Mouse (Mus musculus): ENCODE measurements around the gene Cldn11. TPM values are rescaled to one million over a fixed set of nuclear protein-coding genes. Genes with fewer than 3 reads are reported as not detected.

The Cldn11 gene
- polyA plus RNA-seq, 1 experiment from 2014 or later: 34.5 TPM

DNA sequence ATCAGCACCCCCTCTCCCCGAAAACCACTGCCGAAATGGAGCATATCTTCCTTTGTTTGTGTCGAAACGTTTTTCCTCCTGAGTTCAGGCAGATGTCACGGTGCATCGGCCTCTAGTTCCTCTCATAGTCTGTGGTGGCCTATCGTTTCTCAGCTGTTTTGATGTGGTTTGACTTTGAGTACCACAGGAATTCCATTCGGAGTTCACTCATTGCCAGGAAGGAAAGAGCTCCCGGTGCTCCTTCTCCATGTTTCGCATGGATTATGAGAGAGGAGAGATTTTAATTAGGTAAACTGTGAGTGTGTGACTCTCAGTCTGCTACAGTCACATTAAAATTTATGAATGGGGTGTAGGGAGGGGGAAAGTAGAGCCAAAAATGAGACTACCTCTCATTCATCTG lies 10.3 kb downstream of the Cldn11 start:
- Histone ChIP-seq H3K4me1 (peaks cover 21% of the 10 kb centered on the region), H3K4me2 (replicated peaks) (no peak overlapping the region), H3K9ac (no peak overlapping the region), H3K36me3 (no peaks in the 10 kb centered on the region), H3K27me3 (no peaks in the 10 kb centered on the region), H3K27ac (replicated peaks) (0 out of 2 replicates have a peak overlapping the region, but pooled peaks have one; percentile 8), H3K4me3 (replicated peaks) (no peak overlapping the region), H3K9me3 (replicated peaks) (no peaks in the 10 kb centered on the region)
- WGBS: 40% methylated on average over 10 of the region's 10 CpGs
- no peak for ATAC-seq (ENCODE audit: insufficient number of reproducible peaks, low FRiP score, low TSS enrichment, low read depth)

DNA sequence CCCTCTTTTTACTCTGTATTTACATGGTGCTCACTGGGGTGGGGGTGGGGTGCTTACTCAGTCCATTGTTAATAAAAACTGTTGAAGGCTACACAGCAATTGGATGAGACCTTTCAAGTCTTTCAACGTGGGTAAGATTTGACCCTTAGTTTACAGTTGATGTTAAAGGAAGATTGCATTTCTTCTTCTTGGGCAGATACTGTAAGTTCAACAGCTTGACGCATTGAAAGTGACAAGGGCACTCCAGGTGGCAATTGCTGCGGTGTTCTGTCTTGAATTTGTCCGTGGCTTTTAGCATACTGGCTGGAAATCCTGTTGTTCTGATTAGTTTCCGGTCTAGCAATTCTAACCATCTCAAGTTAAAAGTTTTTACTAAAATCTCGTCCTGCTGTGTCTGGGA lies 11.6 kb downstream of the Cldn11 start:
- Histone ChIP-seq H3K9me3 (replicated peaks) (no peaks in the 10 kb centered on the region), H3K27me3 (no peaks in the 10 kb centered on the region), H3K27ac (replicated peaks) (no peak overlapping the region), H3K36me3 (no peaks in the 10 kb centered on the region), H3K4me1 (peaks cover 23% of the 10 kb centered on the region), H3K9ac (no peak overlapping the region), H3K4me2 (replicated peaks) (no peak overlapping the region), H3K4me3 (replicated peaks) (no peak overlapping the region)
- 34% methylated on average over 6 of the region's 6 CpGs for WGBS
- ATAC-seq (ENCODE audit: insufficient number of reproducible peaks, low FRiP score, low TSS enrichment, low read depth): no peak

DNA sequence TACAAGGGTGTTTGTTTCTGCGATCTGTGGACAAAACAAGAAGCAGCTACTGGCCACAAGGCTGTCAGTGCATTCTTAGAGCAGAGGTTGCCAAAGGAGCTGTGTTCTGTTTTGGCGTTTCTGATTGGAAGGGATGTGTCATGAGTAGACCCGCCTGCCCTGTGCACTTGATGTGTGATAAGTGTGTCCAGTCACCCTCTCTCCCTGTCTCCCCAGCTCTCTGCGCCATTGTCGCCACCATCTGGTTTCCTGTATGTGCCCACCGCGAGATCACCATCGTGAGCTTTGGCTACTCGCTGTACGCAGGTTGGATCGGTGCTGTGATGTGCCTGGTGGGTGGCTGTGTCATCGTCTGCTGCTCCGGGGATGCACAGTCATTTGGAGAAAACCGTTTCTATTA lies 13.1 kb downstream of the Cldn11 start:
- no peaks in the 10 kb centered on the region for H3K9me3 ChIP-seq (replicated peaks)

DNA sequence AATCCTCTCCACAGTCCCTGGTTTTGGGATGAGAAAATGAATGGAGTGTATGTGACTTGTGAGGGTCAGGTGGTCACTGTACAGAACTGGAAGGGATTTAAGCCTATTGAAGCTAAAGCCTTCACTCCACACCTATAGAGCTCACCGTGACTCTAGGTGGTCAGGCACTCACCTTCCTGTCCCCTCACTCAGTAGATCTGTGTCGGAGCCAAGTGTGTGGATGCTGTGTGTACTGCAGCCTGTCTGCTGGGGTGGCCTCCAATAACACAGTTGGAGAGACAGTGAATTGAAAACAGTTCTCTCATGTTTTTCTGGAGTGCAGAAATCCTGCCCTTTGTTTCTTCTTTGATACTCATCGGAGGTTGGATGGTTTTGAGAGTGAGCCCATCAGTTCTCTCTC lies 16.1 kb downstream of the Cldn11 start:
- ATAC-seq (ENCODE audit: insufficient number of reproducible peaks, low FRiP score, low TSS enrichment, low read depth): no peak
- no peak overlapping the region for H3K9ac ChIP-seq
- no peaks in the 10 kb centered on the region for H3K9me3 ChIP-seq (replicated peaks)
- no peaks in the 10 kb centered on the region for H3K27me3 ChIP-seq
- H3K4me2 ChIP-seq (replicated peaks): no peak overlapping the region
- no peaks in the 10 kb centered on the region for H3K36me3 ChIP-seq
- H3K27ac ChIP-seq (replicated peaks): 0 out of 2 replicates have a peak overlapping the region, but pooled peaks have one; percentile 17
- WGBS: 41% methylated on average over 3 of the region's 3 CpGs
- H3K4me3 ChIP-seq (replicated peaks): no peak overlapping the region
- peaks cover 19% of the 10 kb centered on the region for H3K4me1 ChIP-seq

More for the DNA sequence above, 13.1 kb downstream of the Cldn11 start:
- H3K9ac ChIP-seq: no peak overlapping the region
- no peak for ATAC-seq (ENCODE audit: insufficient number of reproducible peaks, low FRiP score, low TSS enrichment, low read depth)
- 88% methylated on average over 14 of the region's 14 CpGs for WGBS
- H3K4me1 ChIP-seq: peaks cover 27% of the 10 kb centered on the region
- H3K36me3 ChIP-seq: no peaks in the 10 kb centered on the region
- H3K27ac ChIP-seq (replicated peaks): no peak overlapping the region
- no peak overlapping the region for H3K4me2 ChIP-seq (replicated peaks)
- H3K4me3 ChIP-seq (replicated peaks): no peak overlapping the region
- H3K27me3 ChIP-seq: no peaks in the 10 kb centered on the region

DNA sequence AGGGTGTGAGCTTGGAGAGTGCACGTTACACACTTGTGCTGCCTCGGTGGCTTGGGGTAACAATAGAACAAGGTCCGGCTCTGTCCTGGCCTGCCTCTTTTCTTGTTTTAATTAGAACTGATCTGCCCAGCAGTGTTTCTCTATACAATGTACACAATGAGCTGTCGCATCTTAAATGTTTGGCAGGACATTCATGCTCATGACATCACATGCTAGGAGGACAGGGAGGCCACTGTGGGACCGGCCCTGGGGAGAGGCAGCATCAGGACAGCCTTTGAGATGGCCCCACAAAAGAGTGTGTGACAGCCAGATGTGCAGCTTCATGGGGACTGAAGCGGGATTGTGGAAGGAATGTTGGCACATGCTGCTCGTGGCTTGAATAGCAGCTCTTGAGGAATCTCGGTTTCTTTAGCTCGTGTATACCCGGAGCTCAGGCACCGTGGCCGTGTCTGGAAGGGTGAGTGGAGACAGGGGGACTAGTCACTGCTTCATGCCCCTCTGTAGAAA lies 16.7 kb downstream of the Cldn11 start:
- H3K27me3 ChIP-seq: no peaks in the 10 kb centered on the region
- 22% methylated on average over 12 of the region's 12 CpGs for WGBS
- 0 out of 2 replicates have a peak, but pooled peaks have one; percentile 31 for ATAC-seq (ENCODE audit: insufficient number of reproducible peaks, low FRiP score, low TSS enrichment, low read depth)

DNA sequence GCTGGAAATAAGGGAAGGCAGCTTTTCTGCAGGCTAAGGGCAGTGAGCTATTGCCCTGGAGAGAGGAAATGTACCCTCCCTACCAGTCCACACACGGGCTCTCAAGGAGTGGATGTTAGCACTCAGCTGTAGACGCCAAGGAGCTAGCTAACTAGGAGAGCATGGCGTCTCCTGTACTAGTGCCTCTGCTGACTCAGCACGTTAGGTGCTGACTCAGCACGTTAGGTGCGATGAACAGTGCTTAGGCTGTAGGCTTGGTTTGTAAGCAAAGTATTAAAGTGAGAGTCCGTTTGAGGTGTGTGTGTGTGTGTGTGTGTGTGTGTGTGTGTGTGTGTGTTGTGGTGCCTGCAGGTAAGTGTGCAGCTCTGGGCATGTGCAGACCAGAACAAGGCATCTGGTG lies 40.6 kb downstream of the Cldn11 start:
- ATAC-seq (ENCODE audit: insufficient number of reproducible peaks, low FRiP score, low TSS enrichment, low read depth): no peak
- Histone ChIP-seq H3K27ac (replicated peaks) (no peak overlapping the region), H3K9me3 (replicated peaks) (no peaks in the 10 kb centered on the region), H3K27me3 (no peaks in the 10 kb centered on the region), H3K4me2 (replicated peaks) (no peak overlapping the region), H3K4me3 (replicated peaks) (no peak overlapping the region), H3K36me3 (no peaks in the 10 kb centered on the region), H3K9ac (no peak overlapping the region), H3K4me1 (no peaks in the 10 kb centered on the region)
- WGBS: 85% methylated on average over 7 of the region's 7 CpGs

More for the DNA sequence above, 16.7 kb downstream of the Cldn11 start:
- no peaks in the 10 kb centered on the region for H3K36me3 ChIP-seq
- H3K4me2 ChIP-seq (replicated peaks): no peak overlapping the region
- H3K27ac ChIP-seq (replicated peaks): peak overlapping the region; percentile 58
- no peak overlapping the region for H3K4me3 ChIP-seq (replicated peaks)
- no peak overlapping the region for H3K9ac ChIP-seq
- H3K9me3 ChIP-seq (replicated peaks): no peaks in the 10 kb centered on the region
- H3K4me1 ChIP-seq: peaks cover 18% of the 10 kb centered on the region

DNA sequence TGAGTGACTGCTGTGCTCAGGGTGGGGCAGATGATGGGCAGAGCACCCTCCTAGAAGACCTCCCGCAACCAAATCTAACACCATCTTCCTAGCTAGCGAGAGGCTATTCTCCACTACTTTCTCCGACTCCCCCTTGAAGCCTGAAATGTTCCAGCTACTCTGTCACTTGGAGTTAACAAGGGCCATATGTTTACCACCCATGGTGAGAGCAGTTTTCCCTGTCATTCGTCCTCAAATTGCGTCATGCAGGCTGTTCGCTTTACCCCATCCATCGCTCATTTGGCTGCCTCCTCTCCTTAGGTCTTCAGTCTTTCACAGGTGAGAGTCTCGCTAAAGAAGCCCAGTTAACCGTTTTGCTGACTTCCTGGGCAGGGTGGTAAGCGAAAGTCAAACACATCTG lies 41.7 kb downstream of the Cldn11 start:
- H3K36me3 ChIP-seq: no peaks in the 10 kb centered on the region
- no peak for ATAC-seq (ENCODE audit: insufficient number of reproducible peaks, low FRiP score, low TSS enrichment, low read depth)
- no peak overlapping the region for H3K9ac ChIP-seq
- H3K4me1 ChIP-seq: no peaks in the 10 kb centered on the region
- no peak overlapping the region for H3K27ac ChIP-seq (replicated peaks)
- peak overlapping the region; percentile 18; the same call in 1 of the 2 replicates for H3K4me2 ChIP-seq (replicated peaks)
- H3K9me3 ChIP-seq (replicated peaks): no peaks in the 10 kb centered on the region
- 36% methylated on average over 10 of the region's 10 CpGs for WGBS
- no peak overlapping the region for H3K4me3 ChIP-seq (replicated peaks)
- H3K27me3 ChIP-seq: no peaks in the 10 kb centered on the region

DNA sequence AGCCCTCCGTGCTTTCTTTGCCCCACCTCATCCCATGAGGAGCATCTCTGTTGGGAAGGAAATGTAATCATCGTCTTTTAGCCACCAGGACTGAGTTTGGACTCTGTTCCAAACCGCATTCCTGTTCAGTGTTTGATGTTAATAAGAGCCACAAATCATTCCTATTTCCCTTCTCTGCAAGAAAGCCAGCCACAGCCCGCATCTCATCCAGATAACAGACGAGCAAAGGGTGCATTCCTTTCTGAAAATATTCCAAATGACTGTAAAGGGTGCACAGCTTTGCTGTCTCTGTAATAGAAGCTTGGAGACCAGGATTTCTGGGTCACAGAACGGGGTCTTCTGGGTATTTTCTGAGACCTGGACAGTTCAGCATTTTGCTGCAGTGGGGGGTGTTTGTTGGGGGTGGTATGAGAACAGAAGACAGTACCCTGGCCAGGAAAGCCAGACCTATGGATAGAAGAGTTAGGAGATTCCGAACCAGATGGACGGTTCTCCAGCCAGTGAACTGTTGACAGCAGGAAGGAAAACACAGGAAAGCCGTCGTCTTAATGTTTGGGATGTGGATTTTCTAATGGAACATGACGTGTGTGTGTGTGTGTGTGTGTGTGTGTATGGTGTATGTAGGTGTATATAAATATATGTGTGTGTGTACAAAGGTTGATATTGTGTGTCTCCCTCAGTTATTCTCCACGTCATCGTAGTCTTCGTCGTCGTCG lies 49.6 kb downstream of the Cldn11 start:
- Histone ChIP-seq H3K36me3 (no peaks in the 10 kb centered on the region), H3K27ac (replicated peaks) (no peak overlapping the region), H3K9ac (no peak overlapping the region), H3K4me1 (no peaks in the 10 kb centered on the region), H3K27me3 (no peaks in the 10 kb centered on the region), H3K4me3 (replicated peaks) (no peak overlapping the region), H3K9me3 (replicated peaks) (no peaks in the 10 kb centered on the region), H3K4me2 (replicated peaks) (no peak overlapping the region)
- 65% methylated on average over 17 of the region's 17 CpGs for WGBS
- no peak for ATAC-seq (ENCODE audit: insufficient number of reproducible peaks, low FRiP score, low TSS enrichment, low read depth)

DNA sequence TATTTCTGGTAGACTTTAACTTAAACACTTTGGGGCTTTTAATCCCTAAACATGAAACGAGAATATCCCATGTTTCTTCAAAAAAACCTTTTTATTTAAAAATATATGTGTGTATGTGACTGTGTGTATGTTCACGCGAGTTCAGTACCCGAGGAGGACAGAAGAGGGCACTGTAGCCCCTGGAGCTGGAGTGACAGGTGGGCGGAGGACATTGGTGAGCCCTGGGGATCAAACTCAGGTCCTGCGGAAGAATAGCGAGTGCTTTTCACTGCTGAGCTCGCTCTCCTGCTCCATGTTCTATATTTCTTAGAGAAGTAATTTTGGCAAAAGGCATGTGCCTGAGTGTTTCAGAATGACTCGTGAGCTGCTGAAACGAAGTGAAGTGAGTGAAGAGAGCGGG lies 54.2 kb downstream of the Cldn11 start:
- H3K4me2 ChIP-seq (replicated peaks): no peak overlapping the region
- H3K9ac ChIP-seq: no peak overlapping the region
- WGBS: 94% methylated on average over 11 of the region's 11 CpGs
- no peaks in the 10 kb centered on the region for H3K36me3 ChIP-seq
- H3K27me3 ChIP-seq: no peaks in the 10 kb centered on the region
- H3K9me3 ChIP-seq (replicated peaks): no peaks in the 10 kb centered on the region
- H3K4me1 ChIP-seq: peaks cover 8% of the 10 kb centered on the region; the same call in 1 of the 2 replicates
- no peak for ATAC-seq (ENCODE audit: insufficient number of reproducible peaks, low FRiP score, low TSS enrichment, low read depth)
- no peak overlapping the region for H3K4me3 ChIP-seq (replicated peaks)
- H3K27ac ChIP-seq (replicated peaks): no peak overlapping the region

DNA sequence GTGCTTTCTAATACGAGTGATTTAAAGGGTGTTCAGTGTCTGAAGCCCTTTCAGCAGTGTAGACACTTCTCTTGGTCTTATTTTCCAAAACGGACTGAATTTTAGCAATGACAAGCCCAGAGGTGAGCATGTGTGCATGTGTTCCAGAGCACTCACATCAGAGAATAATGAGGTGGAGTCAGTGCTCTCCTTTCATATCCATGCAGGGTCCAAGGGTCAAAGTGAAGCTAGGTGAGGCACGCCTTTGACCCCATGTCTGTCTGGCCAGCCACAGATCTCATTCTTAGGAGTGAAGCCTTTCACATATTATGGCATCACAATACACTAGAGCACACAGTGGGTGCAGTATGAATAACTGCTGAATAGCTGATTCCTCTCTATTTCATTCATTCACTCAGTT lies 55.4 kb downstream of the Cldn11 start:
- ATAC-seq (ENCODE audit: insufficient number of reproducible peaks, low FRiP score, low TSS enrichment, low read depth): no peak
- no peak overlapping the region for H3K27ac ChIP-seq (replicated peaks)
- no peak overlapping the region for H3K9ac ChIP-seq
- WGBS: 77% methylated on average over 3 of the region's 3 CpGs
- no peaks in the 10 kb centered on the region for H3K9me3 ChIP-seq (replicated peaks)
- H3K36me3 ChIP-seq: no peaks in the 10 kb centered on the region
- no peak overlapping the region for H3K4me2 ChIP-seq (replicated peaks)
- peaks cover 14% of the 10 kb centered on the region; the same call in 1 of the 2 replicates for H3K4me1 ChIP-seq
- H3K27me3 ChIP-seq: no peaks in the 10 kb centered on the region
- H3K4me3 ChIP-seq (replicated peaks): no peak overlapping the region

DNA sequence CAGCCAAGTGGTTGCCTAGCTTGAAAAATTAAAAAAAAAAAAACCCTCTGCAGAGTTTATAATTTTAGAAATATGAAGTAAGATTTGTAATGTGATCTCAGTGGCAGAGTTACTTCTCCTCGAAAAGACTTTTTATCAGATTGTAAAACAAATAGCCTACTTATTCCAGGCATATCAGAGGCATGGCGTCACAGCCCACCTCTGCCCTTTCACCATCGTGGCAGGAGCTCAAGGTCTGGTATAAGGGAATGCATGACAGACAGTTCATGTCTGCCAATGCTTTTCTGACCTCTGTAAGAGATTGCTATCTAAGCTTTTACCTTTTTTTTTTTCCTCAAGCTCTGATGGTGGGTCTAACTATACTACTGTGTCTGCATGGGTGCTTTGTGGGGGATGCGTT lies 58.3 kb downstream of the Cldn11 start:
- Histone ChIP-seq H3K27ac (replicated peaks) (no peak overlapping the region), H3K4me2 (replicated peaks) (no peak overlapping the region), H3K4me1 (peaks cover 20% of the 10 kb centered on the region), H3K36me3 (no peaks in the 10 kb centered on the region), H3K9me3 (replicated peaks) (no peaks in the 10 kb centered on the region), H3K4me3 (replicated peaks) (no peak overlapping the region), H3K9ac (no peak overlapping the region), H3K27me3 (no peaks in the 10 kb centered on the region)
- ATAC-seq (ENCODE audit: insufficient number of reproducible peaks, low FRiP score, low TSS enrichment, low read depth): no peak
- 32% methylated on average over 4 of the region's 4 CpGs for WGBS
